Mouse (Mus musculus) cortical plate, adult 2 months (tissue): ENCODE data around the gene Gm17657.

Experiments
- CTCF ChIP-seq: fragments of 200-500 bp; IDR thresholded peaks from 2 replicates; pipeline ENCODE4 v1.5.1; 2011; ENCODE audit warnings: mild to moderate bottlenecking, control low read depth, low read length; ENCODE audit not compliant: insufficient read depth; ENCODE audit errors: extremely low read depth
- POLR2A ChIP-seq: fragments of 200-500 bp; IDR thresholded peaks from 2 replicates; pipeline ENCODE4 v1.6.1; 2011; ENCODE audit warnings: mild to moderate bottlenecking, low read length, control low read depth; ENCODE audit not compliant: insufficient read depth; ENCODE audit errors: extremely low read depth

DNA sequence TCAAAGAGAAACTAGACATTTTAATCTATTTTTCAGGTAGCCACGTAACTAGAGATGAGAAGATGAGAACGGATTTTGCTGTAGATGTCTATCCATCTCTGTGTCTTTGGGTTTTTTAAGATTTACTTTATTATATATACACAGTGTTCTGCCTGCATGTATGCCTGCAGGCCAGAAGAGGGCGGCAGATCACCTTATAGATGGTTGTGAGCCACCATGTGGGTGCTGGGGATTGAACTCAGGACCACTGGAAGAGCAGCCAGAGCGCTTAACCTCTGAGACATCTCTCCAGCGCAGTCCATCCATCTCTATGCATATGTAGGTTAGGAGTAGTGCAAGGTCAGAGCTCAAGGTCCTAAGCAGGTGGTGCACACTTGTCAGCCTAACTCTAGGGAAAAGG is 45.7 kb downstream of the Gm17657 start:
- TF ChIP-seq POLR2A, result no peak
- TF ChIP-seq CTCF, result no peak
